Mouse (Mus musculus) left cerebral cortex, adult 11 months (tissue): Measurements from ENCODE around the gene Sart1.
"Not testable (repeated sequence)": the region's sequence is repeated elsewhere in the genome, so short reads cannot be mapped to it uniquely, and the experiment has no call there.

Experiments
- DNase-seq: peaks from one replicate; pipeline ENCODE4 v3.0.0; 2022; ENCODE audit warnings: low spot score

The Sart1 gene

GRCm38 (mm10) chr19:5367455-5367854 is 21.0 kb downstream of the Sart1 start:
- no peak for DNase-seq

GRCm38 (mm10) chr19:5367053-5367359 is 21.5 kb downstream of the Sart1 start, which contains the start of gene Banf1:
TSS of gene Banf1 (minus strand) at chr19:5367168.
- DNase-seq = no peak

- DNase-seq = peak; percentile 88
Observed at GRCm38 (mm10) chr19:5366175-5367052, 22.1 kb downstream of the Sart1 start, which contains the start of gene Eif1ad. TSS of gene Eif1ad (plus strand) at chr19:5366741.

- DNase-seq = no peak
Observed at GRCm38 (mm10) chr19:5365751-5366150, 22.8 kb downstream of the Sart1 start.

GRCm38 (mm10) chr19:5364124-5364523 is 24.4 kb downstream of the Sart1 start:
- no peak for DNase-seq

GRCm38 (mm10) chr19:5362186-5362585 is 26.3 kb downstream of the Sart1 start:
- DNase-seq = no peak

GRCm38 (mm10) chr19:5356080-5356479 is 32.4 kb downstream of the Sart1 start:
- no peak for DNase-seq

- no peak for DNase-seq
Observed at GRCm38 (mm10) chr19:5353609-5354008, 34.9 kb downstream of the Sart1 start.

GRCm38 (mm10) chr19:5349502-5349873 is 39.0 kb downstream of the Sart1 start, which contains the start of gene Cst6:
TSS of gene Cst6 (minus strand) at chr19:5349574.
- not testable (repeated sequence) for DNase-seq

- no peak for DNase-seq
Observed at GRCm38 (mm10) chr19:5348526-5349501, 39.7 kb downstream of the Sart1 start.

GRCm38 (mm10) chr19:5348064-5348463 is 40.4 kb downstream of the Sart1 start:
- no peak for DNase-seq

- no peak for DNase-seq
Observed at GRCm38 (mm10) chr19:5345297-5346131, 43.0 kb downstream of the Sart1 start.

GRCm38 (mm10) chr19:5341360-5341759 is 47.1 kb downstream of the Sart1 start:
- DNase-seq = no peak

- peak; percentile 66 for DNase-seq
Observed at GRCm38 (mm10) chr19:5337975-5338374, 50.5 kb downstream of the Sart1 start.

- no peak for DNase-seq
Observed at GRCm38 (mm10) chr19:5335441-5335840, 53.1 kb downstream of the Sart1 start, which contains the start of gene Catsper1. TSS of gene Catsper1 (plus strand) at chr19:5335741.

GRCm38 (mm10) chr19:5334741-5335140 is 53.8 kb downstream of the Sart1 start:
- DNase-seq = no peak

- DNase-seq = no peak
Observed at GRCm38 (mm10) chr19:5327970-5328369, 60.5 kb downstream of the Sart1 start.
